Mouse (Mus musculus): ENCODE measurements around the gene 4922502D21Rik. TPM values are rescaled to one million over a fixed set of nuclear protein-coding genes. Genes with fewer than 3 reads are reported as not detected.

The 4922502D21Rik gene
- polyA plus RNA-seq (2012), result not detected in 2 replicates

DNA sequence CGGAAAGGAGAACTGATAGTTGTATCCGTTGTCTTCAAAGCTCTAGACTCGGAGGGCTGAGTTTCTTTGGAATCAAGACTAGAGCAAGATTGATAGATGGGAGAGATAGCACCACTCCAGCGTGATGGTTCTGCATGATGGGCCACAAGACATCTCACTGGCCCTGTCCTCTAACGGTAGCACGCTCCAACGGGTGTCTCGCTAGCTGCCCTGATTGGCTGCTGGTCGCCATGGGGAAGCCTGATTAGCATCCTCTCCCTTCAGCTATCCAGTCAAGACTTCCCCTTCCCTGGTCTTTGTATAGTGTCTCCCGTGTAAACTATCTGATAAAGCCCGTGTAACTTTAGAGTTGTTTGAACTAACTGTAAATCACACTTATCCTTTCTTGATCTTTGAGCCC lies at the start of gene 4922502D21Rik:
Gene 4922502D21Rik (minus strand): TSS at position 187 of the 400 bp plus-strand sequence.
- TF ChIP-seq TAL1 (IDR thresholded peaks at IDR 0.05; ENCODE audit: low read length) (no peak), GATA1 (IDR thresholded peaks at IDR 0.05; ENCODE audit: low read length) (no peak)

DNA sequence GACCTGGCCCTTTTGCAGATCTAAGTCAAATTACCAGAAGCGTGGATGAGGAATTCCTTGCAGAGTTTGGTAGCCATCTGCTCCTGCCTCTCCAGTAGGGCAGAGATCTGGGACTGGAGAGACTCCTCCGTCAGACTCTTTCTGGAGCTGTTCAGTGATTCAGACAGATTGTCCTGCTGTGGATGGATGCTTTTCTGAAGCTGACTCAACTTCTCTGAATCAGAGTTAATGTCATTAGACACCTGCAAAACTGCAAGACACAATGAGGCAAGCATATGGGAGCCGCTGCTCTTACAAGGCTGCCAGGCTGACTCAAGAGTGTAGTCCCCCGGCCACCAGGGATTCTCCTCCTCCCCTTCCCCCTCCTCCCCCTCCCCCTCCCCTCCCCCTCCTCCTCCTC lies 48.9 kb upstream of the 4922502D21Rik start:
- Histone ChIP-seq H3K4me1 (ENCODE audit: control insufficient read depth) (no peaks in the 10 kb centered on the region), H3K9me3 (ENCODE audit: control insufficient read depth, low read length) (no peaks in the 10 kb centered on the region), H3K36me3 (ENCODE audit: control insufficient read depth) (no peaks in the 10 kb centered on the region), H3K27me3 (ENCODE audit: control insufficient read depth) (no peaks in the 10 kb centered on the region), H3K4me3 (replicated peaks) (no peak overlapping the region)
- TF ChIP-seq TAL1 (IDR thresholded peaks at IDR 0.05; ENCODE audit: low read length) (no peak), GATA1 (IDR thresholded peaks at IDR 0.05; ENCODE audit: low read length) (no peak)

More for the DNA sequence above, at the start of gene 4922502D21Rik:
- H3K27me3 ChIP-seq (ENCODE audit: control insufficient read depth), result no peaks in the 10 kb centered on the region
- no peaks in the 10 kb centered on the region for H3K9me3 ChIP-seq (ENCODE audit: control insufficient read depth, low read length)
- no peaks in the 10 kb centered on the region for H3K36me3 ChIP-seq (ENCODE audit: control insufficient read depth)
- H3K4me3 ChIP-seq (replicated peaks), result no peak within 1 kb of the TSS
- no peaks in the 10 kb centered on the region for H3K4me1 ChIP-seq (ENCODE audit: control insufficient read depth)

DNA sequence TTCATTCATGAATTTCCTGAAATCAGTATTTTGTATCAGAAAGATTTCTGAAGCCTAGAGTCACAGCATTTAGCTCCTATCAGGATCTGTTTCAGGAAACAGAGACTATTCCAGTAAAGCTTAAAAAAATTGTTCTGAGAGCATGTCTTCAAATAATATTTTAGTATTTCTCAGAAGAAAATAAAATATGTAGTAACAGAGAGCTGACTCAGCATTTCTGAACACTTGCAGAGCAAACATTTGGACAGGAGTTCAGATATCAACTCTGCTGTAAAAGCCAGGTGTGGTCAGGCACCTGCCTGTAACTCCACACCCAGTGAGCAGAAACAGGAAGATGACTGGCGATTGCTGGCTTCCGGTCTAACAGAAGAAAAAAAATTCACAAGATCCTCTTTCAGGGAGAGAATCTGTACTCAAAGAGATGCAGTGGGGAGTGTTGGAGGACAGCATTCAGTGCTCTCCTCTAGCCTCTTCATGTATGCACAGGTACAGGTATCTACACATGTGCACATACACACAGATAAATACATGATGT lies 43.4 kb upstream of the 4922502D21Rik start:
- H3K4me1 ChIP-seq (ENCODE audit: control insufficient read depth), result no peaks in the 10 kb centered on the region
- TF ChIP-seq TAL1 (IDR thresholded peaks at IDR 0.05; ENCODE audit: low read length) (no peak), GATA1 (IDR thresholded peaks at IDR 0.05; ENCODE audit: low read length) (no peak)
- no peak overlapping the region for H3K4me3 ChIP-seq (replicated peaks)
- H3K36me3 ChIP-seq (ENCODE audit: control insufficient read depth), result no peaks in the 10 kb centered on the region
- H3K27me3 ChIP-seq (ENCODE audit: control insufficient read depth), result no peaks in the 10 kb centered on the region
- H3K9me3 ChIP-seq (ENCODE audit: control insufficient read depth, low read length), result no peaks in the 10 kb centered on the region

DNA sequence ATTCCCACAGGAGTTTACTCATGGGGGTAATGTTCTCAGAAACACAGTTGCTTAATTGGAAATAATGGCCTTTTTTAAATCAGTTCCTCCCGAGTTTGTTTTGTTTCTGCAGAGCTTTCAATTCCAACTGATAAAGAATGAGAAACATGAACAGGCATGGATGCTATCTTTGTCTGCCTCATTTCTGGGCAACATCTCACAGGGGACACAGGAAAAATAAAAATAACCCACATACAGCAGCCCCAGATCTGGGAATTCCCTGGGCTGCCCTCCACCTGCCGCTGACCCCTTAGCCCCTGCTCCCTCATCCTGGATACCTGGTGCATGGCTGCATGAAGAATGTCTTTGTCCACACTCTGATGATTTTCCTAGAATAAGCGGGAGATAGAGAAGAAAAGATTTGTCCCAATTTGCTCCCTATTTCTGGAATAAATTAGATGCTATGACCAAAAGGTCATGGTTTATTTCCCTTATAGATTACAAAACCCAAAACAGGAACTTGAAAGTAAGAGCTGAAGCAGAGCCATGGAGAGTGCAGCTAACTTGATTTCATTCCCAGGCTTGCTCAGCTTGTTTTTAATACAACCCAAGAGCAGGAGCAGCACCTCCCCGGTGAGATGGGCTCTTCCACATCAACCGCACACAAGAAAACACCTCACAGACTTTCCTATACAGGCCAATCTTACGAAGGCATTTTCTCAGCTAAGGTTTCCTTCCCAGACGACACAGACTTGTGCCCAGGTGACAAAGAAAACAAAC lies 38.0 kb upstream of the 4922502D21Rik start:
- Histone ChIP-seq H3K4me1 (ENCODE audit: control insufficient read depth) (no peaks in the 10 kb centered on the region), H3K36me3 (ENCODE audit: control insufficient read depth) (no peaks in the 10 kb centered on the region), H3K27me3 (ENCODE audit: control insufficient read depth) (no peaks in the 10 kb centered on the region), H3K9me3 (ENCODE audit: control insufficient read depth, low read length) (no peaks in the 10 kb centered on the region), H3K4me3 (replicated peaks) (no peak overlapping the region)
- TF ChIP-seq GATA1 (IDR thresholded peaks at IDR 0.05; ENCODE audit: low read length) (no peak), TAL1 (IDR thresholded peaks at IDR 0.05; ENCODE audit: low read length) (no peak)

DNA sequence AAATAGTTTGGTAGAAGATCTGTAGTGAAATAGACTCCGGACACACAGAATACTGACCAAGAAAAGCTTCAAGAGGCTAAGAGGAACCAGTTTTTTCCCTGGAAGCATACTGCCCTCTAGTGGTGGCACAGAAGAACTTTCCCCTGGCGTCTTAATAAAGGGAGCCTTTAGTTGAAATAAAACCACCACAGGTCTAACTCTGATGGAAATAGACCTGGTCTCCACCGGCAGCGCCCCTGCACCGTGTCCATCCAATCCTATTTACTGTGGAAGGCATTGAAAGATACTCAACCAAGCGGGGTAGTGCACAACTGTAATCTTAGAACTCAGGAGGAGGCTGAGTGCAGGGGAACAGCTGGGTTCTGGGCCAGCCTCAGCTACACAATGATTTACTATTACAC lies 34.4 kb upstream of the 4922502D21Rik start:
- Histone ChIP-seq H3K27me3 (ENCODE audit: control insufficient read depth) (no peaks in the 10 kb centered on the region), H3K4me1 (ENCODE audit: control insufficient read depth) (no peaks in the 10 kb centered on the region; the same call in 1 of the 2 replicates), H3K4me3 (replicated peaks) (no peak overlapping the region), H3K36me3 (ENCODE audit: control insufficient read depth) (no peaks in the 10 kb centered on the region), H3K9me3 (ENCODE audit: control insufficient read depth, low read length) (no peaks in the 10 kb centered on the region)
- no peak for TF ChIP-seq TAL1 (IDR thresholded peaks at IDR 0.05; ENCODE audit: low read length)
- TF ChIP-seq GATA1 (IDR thresholded peaks at IDR 0.05; ENCODE audit: low read length), result no peak

DNA sequence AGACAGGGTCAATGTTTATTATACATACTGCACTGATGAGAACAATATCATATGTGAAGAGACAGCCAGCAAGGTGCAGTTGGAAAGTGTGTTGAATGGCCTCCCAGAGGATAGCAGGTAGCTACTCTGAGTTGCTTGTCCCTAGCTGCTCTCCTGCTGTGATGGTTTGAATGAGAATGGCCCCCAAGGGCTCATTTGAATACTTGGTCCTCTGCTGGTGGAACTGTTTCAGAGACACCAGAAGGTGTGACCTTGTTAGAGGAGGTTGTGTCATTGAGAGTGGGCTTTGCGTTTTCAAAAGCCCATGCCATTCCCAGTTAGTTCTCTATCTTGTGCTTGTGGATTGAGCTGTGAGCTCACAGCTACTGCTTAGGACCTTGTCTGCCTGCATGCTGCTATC lies 32.3 kb upstream of the 4922502D21Rik start:
- H3K9me3 ChIP-seq (ENCODE audit: control insufficient read depth, low read length), result no peaks in the 10 kb centered on the region
- H3K27me3 ChIP-seq (ENCODE audit: control insufficient read depth), result no peaks in the 10 kb centered on the region
- H3K36me3 ChIP-seq (ENCODE audit: control insufficient read depth), result no peaks in the 10 kb centered on the region
- TF ChIP-seq GATA1 (IDR thresholded peaks at IDR 0.05; ENCODE audit: low read length) (no peak), TAL1 (IDR thresholded peaks at IDR 0.05; ENCODE audit: low read length) (no peak)
- no peak overlapping the region for H3K4me3 ChIP-seq (replicated peaks)
- no peaks in the 10 kb centered on the region; the same call in 1 of the 2 replicates for H3K4me1 ChIP-seq (ENCODE audit: control insufficient read depth)

DNA sequence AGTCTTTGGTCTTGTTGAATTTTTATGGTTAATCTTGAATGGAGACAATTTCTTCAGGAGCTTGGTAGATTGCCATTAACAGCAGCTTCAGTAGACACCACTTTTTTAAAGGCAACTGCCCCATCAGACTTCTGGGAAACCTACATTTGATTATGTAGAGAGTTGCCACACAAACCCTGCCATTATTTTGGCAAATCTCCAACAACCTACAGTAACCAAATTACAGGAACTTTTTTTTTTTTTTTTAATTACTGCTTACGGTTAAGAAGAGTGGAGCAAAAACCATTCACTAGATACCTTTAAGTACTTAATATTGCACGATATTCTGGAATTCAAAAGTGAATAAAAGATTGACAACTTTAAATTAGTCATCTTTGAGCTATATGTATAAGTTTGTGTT lies 27.9 kb upstream of the 4922502D21Rik start:
- H3K4me3 ChIP-seq (replicated peaks), result no peak overlapping the region
- H3K36me3 ChIP-seq (ENCODE audit: control insufficient read depth), result no peaks in the 10 kb centered on the region
- H3K4me1 ChIP-seq (ENCODE audit: control insufficient read depth), result no peaks in the 10 kb centered on the region; the same call in 1 of the 2 replicates
- H3K27me3 ChIP-seq (ENCODE audit: control insufficient read depth), result no peaks in the 10 kb centered on the region
- no peaks in the 10 kb centered on the region for H3K9me3 ChIP-seq (ENCODE audit: control insufficient read depth, low read length)
- TF ChIP-seq TAL1 (IDR thresholded peaks at IDR 0.05; ENCODE audit: low read length) (no peak), GATA1 (IDR thresholded peaks at IDR 0.05; ENCODE audit: low read length) (no peak)

DNA sequence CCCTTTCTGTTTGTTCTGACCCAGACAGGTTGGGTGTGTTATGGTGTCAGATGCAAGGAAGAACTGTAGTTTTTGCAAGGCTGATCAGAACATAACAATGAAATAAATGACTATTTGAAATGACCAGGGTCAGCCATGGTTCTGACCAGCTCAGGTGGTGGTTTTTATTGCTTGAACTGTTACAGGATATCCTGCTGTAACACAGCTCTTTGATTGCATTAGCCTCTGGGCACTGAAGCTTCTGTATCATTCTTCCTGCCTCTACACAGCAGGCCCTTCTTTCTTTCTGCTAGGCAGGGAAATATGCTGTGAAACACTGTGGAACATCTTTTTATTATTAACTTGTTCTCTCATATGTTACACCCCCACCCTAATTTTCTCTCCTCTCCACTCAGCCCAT lies 24.8 kb upstream of the 4922502D21Rik start:
- no peaks in the 10 kb centered on the region for H3K9me3 ChIP-seq (ENCODE audit: control insufficient read depth, low read length)
- TF ChIP-seq GATA1 (IDR thresholded peaks at IDR 0.05; ENCODE audit: low read length) (no peak), TAL1 (IDR thresholded peaks at IDR 0.05; ENCODE audit: low read length) (no peak)
- H3K4me1 ChIP-seq (ENCODE audit: control insufficient read depth), result no peaks in the 10 kb centered on the region
- H3K27me3 ChIP-seq (ENCODE audit: control insufficient read depth), result no peaks in the 10 kb centered on the region
- no peak overlapping the region for H3K4me3 ChIP-seq (replicated peaks)
- no peaks in the 10 kb centered on the region for H3K36me3 ChIP-seq (ENCODE audit: control insufficient read depth)

DNA sequence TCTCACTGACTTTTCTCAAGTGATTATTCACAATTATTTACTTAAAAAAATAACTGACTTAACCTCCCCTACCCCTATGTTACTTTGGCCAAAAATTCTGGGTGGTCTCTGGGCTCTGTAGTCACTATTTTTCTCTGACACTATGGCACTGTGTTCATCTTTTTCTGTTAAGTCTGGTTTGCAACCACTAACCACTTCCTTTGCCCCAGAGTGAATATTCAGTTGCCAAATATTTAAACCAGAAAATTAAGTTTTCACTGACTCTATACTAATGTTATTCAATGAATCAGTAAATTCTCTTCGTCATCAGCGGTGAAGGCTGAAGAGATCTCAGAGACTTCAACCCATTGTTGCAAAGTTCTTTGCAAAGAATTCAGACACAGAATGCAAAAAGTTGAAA lies 24.2 kb upstream of the 4922502D21Rik start:
- Histone ChIP-seq H3K4me1 (ENCODE audit: control insufficient read depth) (no peaks in the 10 kb centered on the region), H3K36me3 (ENCODE audit: control insufficient read depth) (no peaks in the 10 kb centered on the region), H3K4me3 (replicated peaks) (no peak overlapping the region), H3K27me3 (ENCODE audit: control insufficient read depth) (no peaks in the 10 kb centered on the region), H3K9me3 (ENCODE audit: control insufficient read depth, low read length) (no peaks in the 10 kb centered on the region)
- no peak for TF ChIP-seq GATA1 (IDR thresholded peaks at IDR 0.05; ENCODE audit: low read length)
- TF ChIP-seq TAL1 (IDR thresholded peaks at IDR 0.05; ENCODE audit: low read length), result no peak
